Mouse (Mus musculus) intestine, embryonic 15.5 days (tissue): ENCODE results near the gene Raver2. TPM values are rescaled to one million over a fixed set of nuclear protein-coding genes. Genes with fewer than 3 reads are reported as not detected.

ENCODE experiments used
- polyA plus RNA-seq: library from polyadenylated mRNA; unstranded; fragments of >200 nt; fragmentation: Nextera tagmentation; extraction: Ambion mirVana; gene quantifications from 2 replicates; pipeline ENCODE4 v1.2.1, GENCODE M21; 2015

Gene Raver2
- polyA plus RNA-seq, 1 experiment from 2014 or later, result 6.6 TPM

Other genes starting within 250 kb of the Raver2 start
- gene Gm10577, start 48.3 kb upstream of the Raver2 start, polyA plus RNA-seq, result not detected in 2 replicates
- 71.1 and 76.5 TPM in 2 replicates for gene Jak1, start 196.3 kb downstream of the Raver2 start, polyA plus RNA-seq